Mouse (Mus musculus) spleen, adult 18-20 months (tissue): Measurements from ENCODE around the gene Lifr.

ENCODE experiments used
- DNase-seq, 2 experiments: peaks; one replicate each; pipeline ENCODE4 v3.0.0; 2022; ENCODE audit warnings: mixed read lengths in 2 of 2

Lifr gene

DNA sequence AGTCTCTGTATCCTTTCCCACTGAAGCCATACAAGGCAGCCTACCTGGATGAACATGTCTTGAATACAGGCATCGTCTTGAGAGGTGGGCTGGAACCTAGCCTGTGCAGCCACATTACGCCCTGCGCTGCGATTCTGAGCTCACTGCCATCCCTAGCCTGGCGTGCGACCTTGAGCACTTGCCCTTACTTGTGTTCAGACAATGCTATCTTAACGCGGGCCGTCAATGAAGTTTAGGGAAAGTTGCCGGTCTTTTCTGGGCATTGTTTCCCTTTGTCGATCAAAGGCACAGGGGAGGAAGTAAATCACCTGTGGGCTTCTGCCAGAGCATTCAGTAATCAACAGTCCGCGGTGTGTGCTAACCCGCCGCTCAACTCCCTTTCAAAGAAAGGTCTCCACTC, 8.6 kb upstream of the Lifr start:
- DNase-seq: no peak

DNA sequence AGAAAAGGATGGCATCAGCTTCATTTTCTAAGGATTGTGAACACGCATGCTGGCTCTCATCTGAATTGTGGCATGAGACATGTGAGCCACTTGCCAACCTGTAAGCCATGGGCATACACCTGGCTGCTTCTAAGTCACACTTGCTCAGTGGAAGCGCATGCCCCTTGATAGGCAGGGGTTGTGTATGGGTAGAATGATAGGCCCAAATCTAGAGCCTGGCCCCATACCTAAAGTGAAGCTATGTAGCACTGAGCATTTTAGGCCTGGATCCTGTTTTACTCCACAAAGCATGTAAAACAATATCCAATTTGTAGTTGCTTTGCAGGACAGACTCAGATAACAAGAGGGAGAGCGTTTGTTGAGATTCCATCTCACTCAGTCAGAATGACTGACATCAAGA, 7.5 kb upstream of the Lifr start:
- no peak for DNase-seq

DNA sequence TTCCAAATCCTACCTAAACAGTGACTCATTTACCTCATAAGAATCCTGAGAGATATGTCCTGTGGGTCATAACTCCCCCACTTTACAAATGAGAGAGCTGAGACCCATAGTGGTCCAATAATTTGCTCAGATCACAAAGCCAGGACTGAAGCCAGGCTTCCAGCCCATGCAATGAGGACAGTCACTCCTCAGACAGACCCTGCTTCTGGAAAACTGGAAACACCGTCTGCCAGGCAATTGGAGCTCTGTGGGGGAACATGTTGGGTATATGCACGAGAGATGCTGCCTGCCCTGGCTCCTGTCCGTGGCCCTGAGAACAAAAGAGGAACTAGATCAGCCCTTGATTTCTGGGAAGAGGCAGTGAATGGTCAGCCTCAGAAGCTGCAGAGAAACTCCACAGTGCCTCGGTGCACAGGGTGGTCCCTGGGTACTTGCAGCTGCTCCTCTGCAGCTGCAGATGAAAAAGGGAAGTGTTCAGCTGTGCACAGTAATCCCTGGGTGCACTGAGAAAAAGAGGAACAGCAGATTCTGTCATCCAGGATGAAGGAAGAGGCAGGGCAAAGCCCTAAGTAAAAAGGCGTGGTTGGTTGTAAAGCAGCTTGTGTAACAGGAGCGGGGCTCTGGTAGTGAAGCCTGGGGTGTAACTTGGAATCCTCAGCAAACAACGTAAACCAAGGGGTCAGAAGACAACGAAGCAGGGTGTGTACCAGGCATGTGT, 5.5 kb upstream of the Lifr start:
- peak; percentile 24 to 28 for DNase-seq

DNA sequence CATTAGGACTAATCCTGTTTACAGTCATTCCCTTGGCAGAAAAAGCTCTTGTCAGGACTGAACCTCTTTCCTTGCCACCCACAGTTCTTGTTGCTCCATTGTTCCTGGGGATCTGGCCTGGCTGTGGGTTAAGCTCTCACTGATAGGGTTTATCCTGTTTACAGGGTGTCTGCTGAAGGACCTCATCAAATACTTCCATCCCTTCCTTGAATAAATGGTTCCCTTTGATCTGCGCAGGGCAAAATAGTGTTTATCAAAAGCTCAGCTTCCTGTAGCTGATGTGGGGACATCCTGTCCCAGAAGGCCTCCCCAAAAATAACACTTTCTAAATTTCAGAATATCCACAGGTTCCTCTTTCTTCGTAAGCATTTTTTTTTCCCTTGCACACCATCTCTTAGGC, 1.7 kb upstream of the Lifr start:
- DNase-seq: no peak

DNA sequence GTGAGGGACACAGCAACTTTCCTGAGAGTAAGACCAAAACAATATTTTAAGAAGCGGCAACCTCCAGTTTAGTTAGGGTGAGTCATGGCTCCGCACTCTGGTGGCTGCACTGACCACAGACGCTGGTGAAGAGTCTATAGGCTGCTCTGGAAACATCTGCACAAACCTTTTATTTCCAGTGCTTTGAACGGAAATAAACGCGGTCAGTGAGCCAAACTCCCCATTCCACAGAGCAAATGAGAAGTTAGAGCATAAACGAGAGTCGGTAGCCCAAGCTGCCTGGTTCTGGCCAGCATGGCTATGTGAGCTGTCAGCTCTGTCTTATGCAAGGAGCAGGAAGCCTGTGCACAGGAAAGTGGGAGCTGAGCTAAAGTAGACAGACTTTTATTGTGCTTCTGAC, 1.9 kb downstream of the Lifr start:
- DNase-seq: no peak

DNA sequence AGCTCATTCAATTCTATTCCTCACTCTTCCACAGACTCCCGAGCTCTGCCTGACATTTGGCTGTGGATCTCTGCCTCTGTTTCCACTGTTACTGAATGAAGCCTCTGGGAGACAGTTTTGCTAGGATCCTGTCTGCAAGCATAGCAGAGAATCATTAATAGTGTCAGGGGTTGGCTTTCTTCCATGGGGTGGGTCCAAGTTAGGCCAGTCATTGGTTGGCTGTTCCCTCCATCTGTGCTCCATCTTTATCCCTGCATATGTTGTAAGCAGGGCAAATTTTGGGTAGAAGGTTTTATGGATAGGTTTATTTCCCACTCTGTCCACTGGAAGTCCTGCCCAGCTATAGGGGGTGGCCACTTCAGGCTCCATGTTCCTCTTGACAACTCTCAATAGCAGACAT, 9.0 kb downstream of the Lifr start:
- no peak for DNase-seq

DNA sequence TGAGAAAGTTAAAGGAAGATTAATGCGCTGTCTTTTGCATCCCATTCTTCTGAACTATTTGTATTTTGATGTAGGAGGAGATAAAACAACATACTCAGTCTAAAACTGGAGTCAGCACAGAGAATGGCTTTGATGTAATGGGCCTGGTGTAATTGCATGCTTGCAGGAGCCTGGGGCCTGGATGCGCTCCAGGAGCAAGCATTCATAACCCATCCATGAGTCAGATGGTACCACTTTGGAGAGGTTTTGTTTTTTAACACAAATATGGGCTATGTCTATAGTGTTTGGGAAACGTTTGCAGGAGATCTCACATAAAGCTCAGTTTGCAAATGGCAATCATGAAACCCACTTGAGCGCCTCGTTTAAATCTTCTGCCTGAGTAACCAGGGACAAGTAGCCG, 9.8 kb downstream of the Lifr start:
- no peak for DNase-seq

DNA sequence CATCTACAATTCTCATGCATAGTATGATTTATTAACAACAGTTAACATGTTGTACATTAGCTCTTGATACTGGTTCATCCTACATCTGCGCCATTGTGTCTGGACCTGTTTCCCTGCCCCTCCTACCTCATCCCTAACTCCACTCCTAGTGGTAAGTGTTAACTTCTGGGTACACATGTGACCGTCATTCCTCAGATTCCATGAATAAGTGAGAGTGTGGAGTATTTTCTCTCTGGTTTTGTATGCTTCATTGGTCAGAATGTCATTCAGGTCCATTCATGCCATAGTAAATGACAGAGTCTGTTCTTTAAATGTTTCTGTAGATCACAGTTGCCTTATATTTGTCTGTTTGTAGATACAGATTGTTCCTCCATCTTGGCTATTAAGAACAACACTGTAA, 12.6 kb downstream of the Lifr start:
- no peak for DNase-seq

DNA sequence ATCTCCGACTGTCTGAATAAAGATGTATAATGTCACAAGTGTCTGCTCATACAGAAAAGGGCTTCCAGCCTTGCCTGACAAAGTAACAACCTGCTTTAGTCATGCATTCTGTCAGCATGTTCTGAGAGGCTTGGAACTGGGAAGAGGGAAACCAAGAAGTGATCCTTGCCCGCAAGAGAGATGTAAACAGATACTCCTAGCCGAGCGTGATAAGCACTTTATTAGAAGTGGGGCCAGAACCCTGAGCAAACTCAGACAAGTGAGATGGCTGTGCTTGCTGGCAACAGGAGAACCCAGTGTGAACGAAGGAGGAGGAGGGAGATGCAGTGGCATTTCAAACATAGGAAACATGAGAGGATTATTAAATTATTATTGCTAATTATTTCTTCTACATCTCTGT, 14.8 kb downstream of the Lifr start:
- no peak for DNase-seq

DNA sequence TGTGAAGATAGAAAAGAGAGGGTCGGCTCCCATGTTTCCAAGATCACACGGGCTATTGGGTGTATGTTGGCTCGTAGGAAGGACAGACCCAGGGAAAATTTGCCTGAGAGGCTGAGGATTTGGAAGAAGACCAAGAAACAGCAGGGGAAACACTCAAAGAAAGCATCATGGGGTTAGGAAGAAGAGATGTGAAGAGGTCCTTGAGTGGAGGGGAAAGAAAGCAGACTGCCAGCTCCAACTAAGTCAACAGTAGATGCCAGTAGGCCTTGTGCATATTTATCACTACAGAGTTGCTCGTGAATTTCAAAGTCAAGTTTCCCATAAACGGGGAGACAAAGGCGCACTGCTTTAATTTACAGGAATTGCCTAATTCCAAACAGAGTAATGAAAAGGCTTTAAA, 17.7 kb downstream of the Lifr start:
- no peak for DNase-seq

DNA sequence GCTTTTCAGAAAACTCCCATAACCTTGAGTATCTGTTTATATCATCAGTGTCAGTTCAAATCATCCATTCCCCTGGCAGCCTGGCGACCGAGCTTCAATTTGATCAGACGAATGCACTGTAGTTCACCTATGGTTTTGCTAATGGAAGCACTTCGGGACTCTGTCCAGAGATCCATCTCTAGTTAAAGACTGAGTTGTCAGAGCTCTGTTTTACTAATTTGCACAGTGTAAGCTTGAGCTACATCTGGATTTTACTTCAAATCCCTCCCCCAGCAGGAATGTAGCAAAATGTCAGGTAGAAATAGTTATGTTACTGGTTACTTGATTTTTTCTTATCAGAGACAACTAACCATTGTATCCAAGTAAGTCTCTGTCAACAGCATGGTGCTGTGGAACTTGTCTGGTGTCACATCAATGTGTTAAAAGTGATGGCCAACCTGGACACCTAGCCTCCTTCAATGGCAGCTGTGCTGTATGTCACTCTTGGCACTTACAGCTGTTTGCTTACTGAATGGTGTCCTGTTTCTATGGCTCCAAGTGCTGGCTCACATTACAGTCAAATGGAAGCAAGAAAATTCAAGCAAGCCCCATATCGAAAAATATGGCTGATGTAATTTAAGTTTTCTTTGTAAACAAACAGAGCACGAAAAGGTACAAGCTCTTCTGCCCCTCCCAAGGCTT, 22.0 kb downstream of the Lifr start:
- DNase-seq: no peak

DNA sequence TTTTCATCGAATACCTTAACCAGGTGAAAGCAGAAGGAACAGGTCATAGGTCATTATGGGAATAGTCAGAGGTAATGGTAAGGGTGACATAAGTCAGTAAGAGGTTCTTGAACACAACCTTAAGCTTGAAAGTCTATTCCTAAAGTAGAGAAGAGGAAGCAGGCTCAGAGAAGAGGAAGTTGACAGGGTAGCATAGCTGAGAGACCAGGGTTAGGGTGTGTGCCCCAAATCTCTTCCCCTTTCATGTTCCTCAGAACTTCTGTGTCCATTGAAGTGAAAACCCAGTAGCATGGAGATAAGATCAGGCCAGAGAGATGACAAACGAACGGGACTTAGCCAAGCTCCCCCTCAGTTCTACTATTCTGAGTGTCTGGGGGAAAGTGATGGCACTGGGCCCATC, 23.5 kb downstream of the Lifr start:
- DNase-seq: no peak

DNA sequence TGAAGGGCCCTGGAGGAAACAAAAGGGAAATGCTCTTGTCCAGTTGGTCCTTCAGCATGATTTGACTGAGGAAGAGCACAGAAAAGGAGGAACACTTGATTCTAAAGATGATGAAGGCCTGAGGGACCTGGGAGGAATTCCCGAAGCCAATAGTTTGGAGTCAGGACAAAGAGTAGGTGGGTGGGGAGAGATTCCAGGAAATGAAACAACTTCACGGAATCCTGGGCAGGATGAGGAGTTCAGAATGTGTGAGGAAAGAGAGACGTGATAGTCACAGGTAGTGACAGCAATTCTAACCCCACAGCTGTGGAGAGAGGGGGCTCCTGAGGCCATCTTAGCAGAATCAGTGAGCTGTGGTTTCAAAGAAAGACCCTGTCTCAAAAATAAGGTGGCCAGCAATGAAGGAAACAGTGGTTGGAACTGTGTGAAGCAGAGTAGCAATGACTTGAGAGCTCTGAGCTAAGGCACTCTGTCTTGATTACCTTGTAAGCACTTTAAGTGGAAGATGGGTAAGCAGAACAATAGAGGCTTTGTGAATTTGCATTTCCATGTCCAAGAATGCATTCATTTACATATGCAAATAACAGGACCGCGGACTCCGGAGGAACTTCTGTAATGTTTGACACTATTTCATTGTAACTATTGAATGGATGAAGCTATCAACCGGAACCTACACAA, 25.1 kb downstream of the Lifr start:
- no peak for DNase-seq

DNA sequence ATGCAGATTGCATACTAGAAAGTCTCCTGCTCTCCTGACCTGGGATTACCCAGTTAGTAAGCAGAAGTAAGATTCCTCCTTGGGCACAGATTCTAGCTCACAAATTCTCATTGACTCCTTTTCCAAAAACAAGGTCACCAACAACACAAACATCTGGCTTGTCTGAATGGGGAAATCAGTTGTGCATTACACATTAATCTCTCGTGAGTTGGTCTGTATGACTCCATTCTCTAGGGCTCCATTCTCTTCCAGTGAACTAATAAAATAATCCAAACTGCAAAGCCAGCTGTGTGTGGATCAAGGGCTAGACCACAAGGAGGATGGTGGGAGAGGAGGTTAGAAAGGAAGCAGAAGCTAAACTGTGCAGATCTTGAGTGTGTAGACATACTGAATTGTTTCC, 25.8 kb downstream of the Lifr start:
- no peak for DNase-seq

DNA sequence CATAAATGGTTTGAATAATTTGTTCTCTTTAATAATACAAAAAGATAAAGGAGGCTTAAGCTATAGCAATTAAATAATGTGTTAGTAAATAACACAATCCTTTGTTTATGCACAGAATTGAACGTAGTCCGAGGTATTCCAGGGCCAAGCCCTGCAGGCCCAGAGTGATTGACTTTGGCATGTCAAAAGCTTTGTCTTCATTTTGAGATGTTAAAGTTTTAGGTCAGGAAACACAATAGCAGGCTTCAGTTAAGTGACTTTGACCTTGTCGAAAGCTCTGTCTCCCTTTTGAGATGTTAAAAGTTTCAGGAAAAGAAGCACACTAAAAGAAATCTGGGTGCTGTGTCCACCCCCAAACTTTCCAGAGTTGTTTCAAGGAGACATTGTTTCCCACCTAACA, 26.3 kb downstream of the Lifr start:
- DNase-seq: no peak

DNA sequence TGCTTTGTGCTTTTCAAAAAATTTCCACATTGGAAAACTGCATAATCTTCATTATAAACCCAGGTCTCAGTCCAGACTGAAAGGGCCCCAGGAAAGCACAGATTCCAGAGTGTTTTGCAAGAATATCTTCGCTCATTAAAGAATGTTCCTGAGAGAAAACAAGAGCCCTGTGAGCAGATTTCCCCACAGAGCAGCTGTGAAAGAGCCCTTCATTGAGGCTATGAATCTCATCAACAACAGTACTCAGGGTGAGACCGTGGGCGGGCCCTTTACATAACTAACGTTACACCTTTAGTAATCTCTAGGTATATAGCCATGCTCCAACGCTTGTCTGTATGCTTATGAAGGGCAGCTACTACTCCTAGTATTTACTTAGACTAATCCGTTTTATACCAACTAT, 27.5 kb downstream of the Lifr start:
- DNase-seq: no peak

DNA sequence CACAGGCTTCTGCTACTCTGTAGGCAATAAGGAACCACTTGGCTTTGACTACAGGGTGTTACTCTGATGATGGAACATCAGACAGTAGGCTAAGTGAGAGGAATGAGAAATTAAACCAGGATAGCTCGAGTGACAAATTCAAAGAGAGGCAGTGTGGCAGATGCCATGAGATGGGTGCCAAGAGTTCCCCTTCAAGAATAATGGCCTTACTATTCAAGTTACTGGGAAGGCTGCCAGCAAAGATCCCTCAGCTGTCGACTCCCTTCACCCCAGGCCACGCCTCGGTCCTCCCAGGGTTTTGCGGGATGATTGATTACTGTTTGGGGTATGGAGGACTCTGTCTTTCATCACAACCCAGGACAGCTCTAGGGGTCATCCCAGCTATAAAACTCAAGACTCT, 28.4 kb downstream of the Lifr start:
- DNase-seq: no peak

DNA sequence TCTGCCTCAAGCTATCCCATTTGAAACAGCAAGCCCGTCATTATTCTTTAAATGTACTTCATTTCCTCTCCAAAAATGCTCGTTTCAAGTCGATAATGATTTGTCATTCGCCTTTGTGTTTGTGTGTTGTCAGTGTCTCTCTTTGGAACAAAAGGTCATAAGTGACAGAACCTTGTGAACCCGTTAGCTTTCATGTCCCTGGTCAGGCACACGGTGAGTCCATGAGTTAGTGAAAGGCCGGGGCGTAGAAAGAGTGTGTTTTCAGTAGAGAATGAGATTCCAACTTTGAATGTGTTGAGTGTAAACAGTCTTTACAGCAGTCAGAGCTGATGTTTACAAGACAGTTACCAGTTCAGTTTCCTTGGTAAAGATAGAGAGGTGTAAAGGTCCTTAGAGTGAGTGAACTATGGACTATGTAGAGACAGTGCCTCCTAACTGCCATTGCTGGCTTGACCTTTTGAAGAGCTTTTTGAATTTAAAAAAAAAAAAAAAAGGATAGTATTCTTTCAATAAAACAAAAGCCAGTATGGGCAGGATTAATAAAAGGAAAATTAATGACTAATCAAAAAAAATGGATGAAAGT, 29.6 kb downstream of the Lifr start:
- DNase-seq: no peak

DNA sequence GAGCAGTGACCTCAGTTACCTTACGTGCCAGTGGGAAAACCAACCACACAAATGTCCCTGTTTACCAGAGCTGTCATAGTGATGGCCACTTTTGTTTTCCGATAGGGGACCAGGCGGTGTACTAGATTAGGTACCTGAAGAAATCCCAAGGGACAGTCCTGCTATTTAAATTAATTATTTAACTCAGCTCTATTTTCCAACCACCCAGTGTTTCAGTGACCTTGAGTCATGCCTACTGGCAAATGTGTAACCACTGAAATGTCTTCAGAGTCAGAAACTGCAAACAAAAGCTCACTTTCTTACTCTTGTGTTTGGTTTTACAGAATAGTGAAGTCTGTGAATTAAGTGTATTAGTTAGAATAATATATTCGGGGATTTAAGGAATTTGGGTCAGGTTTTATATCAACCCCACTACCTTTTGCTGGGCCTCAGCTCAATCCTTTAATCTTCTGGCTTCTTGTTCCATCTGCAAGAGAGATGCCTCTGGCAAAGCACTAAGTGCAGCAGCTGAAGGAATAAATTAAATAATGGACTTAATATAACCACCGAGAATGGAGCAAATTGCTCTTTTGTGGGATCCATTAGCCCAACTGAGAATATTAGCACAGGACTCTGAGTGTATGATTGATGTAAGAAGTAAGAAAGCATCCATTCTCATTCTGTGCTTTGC, 33.5 kb downstream of the Lifr start:
- DNase-seq: no peak

DNA sequence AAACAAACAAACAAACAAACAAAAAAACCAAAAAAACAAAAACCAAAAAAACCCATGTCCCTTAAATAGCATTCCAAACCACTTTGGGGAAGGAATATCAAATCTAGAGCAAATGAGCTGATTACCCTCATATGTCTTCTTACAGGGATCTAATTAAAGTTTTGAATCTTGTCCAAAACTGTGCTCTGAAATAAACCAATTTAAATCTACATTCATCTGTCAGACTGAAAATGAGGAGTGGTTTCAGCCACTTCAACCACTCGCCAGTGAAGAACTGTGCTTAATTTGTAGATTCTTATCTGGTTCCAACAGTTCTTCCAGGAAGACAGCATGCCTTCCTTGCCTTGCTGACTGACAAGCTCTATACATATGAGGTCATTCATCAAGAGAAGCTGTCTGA, 35.8 kb downstream of the Lifr start:
- DNase-seq: no peak

DNA sequence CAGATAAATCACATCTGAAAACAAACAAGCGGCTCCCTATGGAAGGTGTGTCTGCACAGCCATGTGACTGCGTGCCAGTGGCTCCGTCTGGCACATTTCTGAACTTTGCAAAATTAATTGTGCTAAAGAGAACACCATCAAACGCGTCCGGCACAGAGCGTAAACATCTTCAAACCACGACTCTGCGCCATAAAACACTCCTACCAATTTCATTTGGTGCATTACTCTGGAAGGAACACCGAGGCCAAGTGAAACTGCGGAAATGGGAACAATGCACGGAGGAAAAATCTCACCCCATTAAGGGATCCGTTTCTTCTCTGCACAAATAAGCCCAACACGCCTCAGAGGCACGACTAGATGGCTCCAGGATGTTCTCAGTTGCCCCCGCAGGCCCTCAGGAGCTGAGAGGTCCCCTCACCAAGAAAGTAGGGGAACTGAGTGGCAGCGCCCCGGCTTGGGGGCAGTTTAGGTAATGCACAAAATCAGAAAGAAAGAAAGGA, 38.3 kb downstream of the Lifr start:
- peak in 1 of 2 experiments; percentile 22 for DNase-seq

DNA sequence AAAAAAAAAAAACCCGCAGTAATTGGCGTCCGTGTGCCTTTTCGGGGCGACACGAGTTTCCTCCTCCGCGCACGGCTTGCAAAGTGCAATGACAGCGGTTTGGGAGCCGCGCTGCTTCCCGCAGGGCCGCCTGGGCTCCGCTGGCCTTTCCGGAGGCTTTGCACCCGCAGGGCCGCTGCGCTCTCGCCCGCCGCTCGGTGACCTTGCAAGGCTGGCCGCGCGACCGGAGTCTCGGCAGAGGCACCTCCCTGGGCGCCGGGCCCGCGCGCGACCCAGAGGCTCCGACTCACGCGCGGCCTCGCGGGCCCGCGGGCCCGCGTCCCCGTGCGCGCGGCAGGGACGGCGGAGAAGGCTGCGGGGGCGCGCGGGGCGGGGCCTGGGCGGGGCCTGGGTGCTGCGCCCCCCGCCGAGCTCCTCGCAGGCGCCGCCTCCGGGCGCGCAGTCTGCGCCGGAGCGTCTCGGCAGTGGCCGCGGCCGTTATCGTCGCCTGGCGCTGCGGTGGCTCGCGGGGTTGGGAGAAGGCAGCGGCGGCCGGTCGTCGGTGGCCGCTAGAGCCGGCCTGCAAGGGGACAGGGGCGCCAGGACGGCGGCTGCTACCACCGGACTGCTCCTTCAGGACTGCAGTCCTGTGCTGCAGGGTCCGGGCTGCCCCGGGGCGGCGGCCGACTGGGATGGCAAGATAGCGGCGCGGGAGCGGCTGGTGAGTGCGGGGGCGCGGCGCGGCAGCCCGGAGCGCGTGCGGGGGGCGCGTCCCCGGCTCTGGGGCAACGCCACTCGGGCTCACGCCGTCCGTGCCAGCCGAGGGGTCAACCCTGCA, 38.9 kb downstream of the Lifr start:
- DNase-seq: peak; percentile 49 to 57
